Mouse (Mus musculus): Measurements from ENCODE around the gene P2ry14.
"Not testable (repeated sequence)": the region's sequence is repeated elsewhere in the genome, so short reads cannot be mapped to it uniquely, and the experiment has no call there.

P2ry14 gene

DNA sequence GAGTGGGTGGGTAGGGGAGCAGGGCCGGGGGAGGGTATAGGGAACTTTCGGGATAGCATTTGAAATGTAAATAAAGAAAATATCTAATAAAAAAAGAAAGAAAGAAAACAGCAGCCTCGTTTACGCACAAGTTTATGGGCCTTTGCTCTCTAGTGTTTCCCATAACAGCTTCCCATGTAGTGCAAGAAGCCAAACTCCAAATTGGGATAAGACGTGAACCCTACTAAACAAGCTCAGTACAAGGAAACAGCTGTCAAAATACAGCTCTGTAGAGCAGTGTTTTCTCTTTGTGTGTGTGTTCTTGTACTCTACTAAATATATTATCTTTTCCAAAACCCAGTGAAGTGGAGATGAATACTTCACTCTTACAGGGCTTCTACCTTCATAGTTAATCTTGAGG lies 8.2 kb downstream of the P2ry14 start:
- no peak for DNase-seq (ENCODE audit: low read depth, low spot score)

DNA sequence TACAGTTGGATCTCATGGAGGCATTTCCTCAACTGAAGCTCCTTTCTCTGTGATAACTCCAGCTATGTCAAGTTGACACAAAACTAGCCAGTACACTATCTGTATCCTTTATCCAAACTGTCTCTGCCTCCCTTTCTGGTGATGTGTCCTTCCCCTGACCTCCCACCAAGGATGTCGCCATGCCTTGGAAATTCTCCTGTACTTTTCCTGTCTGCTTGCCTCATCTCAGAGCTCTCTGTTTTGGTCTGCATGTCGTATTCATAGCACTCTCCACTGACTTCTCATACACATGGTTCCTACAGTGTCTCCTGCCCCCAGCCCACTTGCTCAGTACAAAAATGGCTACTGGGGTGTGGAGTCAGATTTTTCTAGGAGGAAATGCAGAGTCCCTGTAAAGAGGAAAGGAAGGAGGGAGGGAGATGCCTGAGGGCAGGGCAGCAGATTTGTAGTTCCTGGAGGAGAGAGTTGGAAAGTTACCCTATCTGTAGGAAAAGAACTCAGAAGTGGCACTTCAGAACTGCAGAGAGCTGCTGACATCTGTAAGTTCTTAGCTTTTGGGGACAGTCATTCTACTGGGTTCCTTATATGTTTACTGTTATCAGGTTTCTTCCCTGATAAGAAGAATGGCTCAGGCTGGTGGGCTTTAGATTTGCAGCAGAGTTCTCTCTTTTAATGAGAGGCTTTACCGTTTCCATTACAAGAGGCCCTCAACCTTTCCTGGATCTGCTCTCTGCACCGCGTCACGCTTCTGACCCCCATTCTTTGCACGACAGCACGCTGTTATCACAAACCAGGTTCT lies 11.7 kb downstream of the P2ry14 start:
- DNase-seq (ENCODE audit: low read depth, low spot score): no peak

DNA sequence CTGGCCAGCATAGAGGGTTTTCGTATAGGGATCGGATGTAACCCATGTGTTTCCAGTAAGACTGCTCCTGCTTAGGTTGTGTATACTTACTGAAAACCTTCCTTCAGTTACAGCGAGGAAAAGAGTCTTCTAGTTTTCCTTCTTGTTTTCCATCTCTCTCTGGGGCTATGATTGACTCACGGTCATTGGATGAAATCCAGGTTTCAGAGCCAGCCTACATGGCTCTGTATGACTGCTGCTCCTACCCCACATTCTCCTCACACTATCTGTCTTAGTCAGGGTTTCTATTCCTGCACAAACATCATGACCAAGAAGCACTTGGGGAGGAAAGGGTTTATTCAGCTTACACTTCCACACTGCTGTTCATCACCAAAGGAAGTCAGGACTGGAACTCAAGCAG lies 12.5 kb downstream of the P2ry14 start:
- DNase-seq (ENCODE audit: low read depth, low spot score): not testable (repeated sequence)

DNA sequence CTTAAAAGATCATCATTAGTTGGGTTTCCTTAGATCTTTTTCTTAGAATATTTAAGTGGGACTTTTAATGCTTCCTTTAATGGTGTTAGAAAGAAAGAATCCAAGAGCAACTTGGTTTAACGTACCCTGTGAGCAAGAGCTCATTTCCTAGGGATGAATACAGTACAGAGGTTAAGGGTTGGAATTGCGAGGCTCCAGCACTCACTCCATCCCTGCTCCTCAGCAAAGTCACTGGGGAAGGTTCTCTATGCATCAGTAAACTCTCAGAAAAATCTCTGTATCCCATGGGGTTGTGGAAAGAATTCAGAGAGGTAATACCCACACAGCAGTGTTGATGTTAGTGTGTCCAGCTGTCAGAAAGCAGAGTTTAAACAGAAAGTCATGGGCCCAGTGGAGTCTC lies 13.3 kb downstream of the P2ry14 start:
- DNase-seq (ENCODE audit: low read depth, low spot score): no peak

DNA sequence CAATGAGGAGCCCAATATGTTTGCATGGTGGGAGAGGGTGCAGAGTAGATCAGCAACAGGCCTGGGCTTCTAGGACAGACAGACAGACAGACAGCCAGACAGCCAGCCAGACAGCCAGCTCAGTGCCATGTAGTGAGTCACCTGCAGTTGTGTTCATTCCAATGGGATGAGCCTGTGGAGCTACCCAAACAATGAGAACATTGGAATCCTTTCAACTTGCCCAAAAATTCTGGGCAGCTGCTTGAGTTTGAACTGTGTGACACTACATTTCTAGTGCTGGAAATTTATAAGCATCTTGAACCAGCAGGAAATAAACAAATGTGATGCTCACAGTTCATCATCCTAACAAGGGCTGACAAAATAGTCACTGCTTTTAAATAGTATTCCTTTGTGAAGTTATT lies 13.8 kb downstream of the P2ry14 start:
- DNase-seq (ENCODE audit: low read depth, low spot score): no peak

DNA sequence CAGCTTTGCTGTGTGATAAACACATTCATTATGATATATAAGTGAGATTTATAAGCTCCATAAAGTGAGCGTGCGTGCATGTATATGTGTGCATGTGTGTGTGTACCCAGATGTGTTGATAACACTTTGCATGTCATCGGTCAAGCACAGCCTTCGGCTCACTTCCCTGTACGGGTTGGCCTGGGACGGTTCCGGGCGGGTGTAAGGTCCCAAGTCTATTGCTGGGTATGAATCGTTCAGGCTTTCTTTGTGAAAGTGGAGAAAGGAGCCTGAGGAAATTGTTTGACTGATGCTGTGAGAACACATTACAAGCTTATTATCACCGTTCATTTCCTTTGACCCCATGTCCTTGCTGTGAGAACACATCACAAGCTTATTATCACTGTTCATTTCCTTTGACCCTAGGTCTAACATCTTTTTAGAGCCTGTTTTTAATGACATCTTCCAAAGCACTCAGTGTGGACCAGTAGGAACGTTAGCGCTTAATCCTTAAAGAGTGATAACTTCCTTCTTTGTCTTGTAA lies 14.4 kb downstream of the P2ry14 start:
- DNase-seq (ENCODE audit: low read depth, low spot score): no peak

DNA sequence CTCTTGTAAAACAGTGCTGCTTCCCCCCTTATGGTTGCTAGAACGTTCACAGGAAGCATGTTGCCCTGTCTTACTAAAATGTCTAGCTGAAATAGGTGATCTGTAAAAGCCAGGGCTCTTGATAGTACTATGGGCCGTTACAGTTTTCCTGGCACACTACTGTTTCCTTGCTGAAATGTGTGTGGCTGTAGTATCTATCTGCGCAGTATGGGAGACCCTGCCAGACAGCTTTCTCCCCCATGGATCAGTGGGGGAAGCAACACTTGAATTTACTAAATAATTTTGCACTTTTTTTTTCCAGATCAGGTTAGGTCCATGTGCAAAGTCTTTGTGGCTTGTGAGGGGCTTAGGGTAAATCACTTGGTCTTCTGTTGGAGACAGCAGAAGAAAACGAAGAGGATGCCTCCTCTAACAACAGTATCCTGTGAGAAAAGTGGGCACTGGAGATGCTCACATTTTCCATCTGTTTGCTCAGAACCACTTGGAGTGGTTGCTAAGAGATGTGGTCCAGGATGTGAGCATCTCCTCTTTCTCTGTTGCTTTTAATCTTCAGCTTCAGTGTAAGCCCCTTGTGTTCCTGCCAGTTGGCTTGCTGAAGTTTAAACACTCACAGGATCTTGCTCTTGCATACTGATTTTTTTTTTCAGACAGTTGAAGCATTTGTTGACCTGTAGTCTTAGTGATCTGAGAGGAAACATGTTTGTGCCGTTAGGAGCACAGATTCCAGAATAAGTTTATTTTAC lies 17.3 kb downstream of the P2ry14 start:
- DNase-seq (ENCODE audit: low read depth, low spot score): no peak

DNA sequence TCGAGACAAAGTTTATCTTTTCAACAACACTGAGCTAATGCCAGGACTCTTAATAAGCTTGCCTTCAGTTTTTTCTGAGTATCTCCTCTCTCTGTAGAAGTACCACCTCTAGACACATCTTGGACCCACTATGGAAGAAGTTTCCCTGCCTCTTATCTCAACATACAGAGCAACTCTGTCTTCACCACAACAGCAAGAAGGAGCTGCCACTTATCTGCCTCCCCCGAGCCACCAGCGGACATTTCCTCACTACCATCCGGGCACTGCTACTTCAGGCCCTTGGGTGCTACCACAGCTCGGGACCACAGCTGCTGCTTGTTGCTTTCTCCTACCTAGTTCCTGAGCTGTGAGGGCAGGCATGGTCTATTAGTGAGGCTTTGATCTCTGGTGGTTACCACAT lies 20.2 kb downstream of the P2ry14 start:
- no peak for DNase-seq (ENCODE audit: low read depth, low spot score)

DNA sequence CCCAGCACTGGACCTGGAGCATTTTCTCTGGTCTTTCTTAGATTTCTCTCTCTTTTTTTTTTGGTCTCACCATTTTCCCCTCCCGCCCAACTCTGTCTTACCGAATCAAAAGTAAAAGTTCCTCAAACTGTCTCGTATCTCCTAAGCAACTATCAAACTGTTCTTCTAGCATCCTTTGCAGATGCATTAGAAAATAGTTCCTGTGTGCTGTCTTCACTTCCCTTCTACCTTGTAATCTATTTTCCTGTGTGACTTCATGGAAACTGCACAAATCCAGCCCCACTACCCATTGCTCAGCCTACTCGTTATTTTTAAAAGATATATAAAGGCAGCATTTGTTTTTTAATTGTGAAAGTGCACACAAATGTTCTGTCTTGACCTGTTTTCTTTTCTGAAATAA lies 21.5 kb downstream of the P2ry14 start:
- DNase-seq (ENCODE audit: low read depth, low spot score): no peak

DNA sequence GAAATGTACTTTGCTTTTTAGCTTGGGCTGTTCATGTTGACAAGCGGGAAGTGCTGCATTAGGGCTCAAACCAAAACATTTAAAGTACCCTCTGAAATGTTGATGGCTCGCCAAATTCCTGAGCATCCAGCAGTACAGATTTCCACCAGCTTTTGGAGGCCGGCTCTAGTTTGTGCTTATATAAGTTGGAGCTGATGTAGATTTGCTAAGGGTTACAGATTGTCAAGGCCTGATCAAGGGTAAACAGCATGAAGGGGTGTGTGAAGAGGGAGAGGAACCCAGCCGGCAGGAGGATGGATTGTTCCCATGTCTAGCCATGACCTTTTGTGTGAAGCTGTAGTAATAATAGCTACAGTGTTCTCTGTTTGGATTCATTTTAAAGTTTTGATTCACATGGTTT lies 22.3 kb downstream of the P2ry14 start:
- DNase-seq (ENCODE audit: low read depth, low spot score): no peak

DNA sequence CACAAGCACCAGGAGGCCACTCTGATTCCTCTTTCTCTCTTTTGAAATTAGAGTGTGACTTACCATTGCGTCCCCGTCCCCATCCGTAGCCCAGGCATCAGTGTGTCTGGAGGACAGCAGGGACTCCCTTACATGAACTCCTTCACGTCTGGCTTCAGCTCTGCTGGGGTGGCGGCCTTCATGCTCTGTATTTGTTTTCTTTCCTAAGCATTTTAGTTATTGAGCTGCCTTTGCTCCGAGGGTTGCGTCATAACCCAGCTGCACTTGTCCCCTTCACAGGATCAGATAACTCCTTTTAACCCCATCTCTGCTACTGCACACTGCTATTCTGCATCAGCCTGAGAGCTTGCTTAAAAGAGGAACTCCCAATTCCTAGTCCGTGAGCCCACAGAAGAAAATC lies 23.0 kb downstream of the P2ry14 start:
- no peak for DNase-seq (ENCODE audit: low read depth, low spot score)

DNA sequence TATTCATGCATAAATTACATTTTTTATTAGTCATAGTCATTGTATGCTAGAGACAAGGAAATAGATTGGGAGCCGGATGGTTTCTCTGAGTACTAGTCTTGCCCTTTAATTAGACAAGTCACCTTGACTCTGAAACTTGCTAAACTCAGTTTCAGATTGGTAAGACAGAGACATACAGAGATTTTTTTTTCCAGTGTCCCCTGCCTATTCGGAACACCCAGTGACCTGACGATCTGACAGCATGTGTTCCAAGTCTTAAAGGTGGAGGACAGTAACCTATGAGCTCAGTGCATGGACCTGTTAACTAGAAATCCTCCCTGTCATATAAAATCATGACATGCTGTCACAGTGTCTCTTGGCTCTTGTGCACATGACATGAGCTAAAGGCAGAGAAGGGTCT lies 23.9 kb downstream of the P2ry14 start:
- DNase-seq (ENCODE audit: low read depth, low spot score): no peak

DNA sequence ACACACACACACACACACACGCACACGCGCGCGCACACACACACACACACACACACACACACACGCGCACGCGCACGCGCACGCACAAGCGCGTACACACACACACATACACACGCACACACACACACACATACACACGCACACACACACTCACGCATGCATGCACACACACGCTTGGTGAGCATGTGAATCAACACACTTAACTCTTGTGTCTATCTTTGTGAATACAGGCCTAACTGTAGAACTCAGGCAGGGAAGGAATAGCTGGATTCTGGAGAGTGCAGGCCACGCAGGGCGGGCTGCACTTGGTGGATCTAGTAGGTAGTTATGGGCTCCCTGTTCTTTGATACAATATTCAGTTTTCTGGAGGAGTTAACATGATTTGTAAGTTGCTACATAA lies 24.7 kb downstream of the P2ry14 start:
- DNase-seq (ENCODE audit: low read depth, low spot score): no peak

DNA sequence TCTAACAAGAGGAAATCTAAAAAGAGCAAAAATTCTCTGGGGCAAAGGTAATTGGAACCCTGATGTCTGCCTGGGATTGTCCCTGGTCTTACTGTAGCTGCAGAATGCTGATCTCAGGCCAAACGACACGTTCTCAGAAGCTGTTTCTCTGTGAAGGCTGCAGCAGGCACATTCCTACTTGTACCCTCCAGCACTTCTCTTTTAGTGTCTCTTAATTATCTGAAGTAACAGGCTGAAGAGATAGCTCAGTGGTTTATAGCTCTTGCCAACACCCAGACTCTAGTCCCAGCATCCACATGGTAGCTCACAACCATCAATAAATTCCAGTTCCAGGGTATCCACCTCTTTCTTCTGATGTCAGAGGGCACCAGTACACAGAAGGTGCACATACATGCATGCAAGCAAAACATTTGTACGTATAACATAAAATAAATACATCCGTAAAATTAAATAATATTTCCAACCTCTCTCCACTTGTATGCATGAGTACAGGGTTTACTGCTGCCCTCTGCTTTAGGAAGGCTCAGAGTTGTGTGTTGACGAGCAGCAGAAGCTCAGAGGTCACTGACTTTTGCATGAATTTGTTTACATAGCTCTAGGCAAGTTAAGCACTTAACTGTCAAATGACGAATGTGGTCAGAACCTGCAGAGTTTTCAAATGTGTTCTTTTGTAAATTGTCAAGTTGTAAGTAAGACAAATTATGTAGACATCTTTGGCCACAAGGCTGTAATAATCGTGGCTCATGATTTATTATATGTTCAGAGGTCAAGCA lies 27.4 kb downstream of the P2ry14 start:
- DNase-seq (ENCODE audit: low read depth, low spot score): no peak

DNA sequence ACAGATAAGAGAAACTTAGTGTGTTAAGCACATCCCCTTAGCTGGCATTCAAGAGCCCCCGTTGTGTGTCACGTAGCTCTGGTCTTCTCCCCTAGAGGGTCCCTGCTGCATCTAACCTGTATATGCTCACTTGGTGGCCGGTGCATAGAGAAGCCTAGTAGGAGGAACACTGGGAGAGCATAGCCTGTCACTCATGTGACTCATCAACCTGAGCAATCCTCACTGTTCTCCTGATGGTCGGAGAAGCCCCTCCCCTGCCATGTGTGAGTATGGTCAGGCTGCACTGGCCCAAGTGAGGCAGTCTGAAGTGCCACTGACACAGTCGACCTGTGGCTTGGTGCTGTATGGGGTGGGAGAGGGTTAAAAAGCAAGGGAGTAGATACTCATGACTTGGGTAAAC lies 28.4 kb downstream of the P2ry14 start:
- no peak for DNase-seq (ENCODE audit: low read depth, low spot score)

DNA sequence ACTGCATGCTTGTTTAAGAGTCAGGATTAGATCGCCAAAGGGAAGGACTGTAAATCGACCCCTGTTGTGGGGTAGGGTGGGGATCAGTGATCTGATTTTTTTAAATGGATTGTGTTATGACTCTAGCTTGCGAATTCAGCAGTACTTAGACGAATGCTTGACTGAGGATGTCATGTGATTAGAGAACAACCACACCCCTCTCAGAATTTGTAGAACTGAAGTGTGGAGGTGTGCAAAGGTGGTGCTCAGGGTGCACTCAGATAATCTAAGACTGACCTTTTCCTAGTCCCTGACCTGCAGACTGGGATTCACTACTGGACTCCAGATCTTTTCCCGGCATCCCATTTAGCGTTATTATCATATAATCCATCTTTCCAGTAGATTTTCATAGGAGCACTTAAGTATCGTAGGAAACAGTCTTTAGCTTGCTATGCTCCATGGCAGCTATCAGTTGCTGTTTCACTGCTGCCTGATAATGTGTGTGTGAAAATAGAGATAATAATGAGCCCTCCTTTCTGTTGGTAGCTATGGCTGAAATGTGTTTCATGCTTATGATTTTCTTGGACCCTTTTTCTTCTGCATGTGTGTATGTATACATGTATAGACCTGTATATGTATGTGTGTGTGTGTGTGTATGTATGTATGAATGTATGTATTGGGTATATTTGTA lies 31.5 kb downstream of the P2ry14 start:
- DNase-seq (ENCODE audit: low read depth, low spot score): no peak

DNA sequence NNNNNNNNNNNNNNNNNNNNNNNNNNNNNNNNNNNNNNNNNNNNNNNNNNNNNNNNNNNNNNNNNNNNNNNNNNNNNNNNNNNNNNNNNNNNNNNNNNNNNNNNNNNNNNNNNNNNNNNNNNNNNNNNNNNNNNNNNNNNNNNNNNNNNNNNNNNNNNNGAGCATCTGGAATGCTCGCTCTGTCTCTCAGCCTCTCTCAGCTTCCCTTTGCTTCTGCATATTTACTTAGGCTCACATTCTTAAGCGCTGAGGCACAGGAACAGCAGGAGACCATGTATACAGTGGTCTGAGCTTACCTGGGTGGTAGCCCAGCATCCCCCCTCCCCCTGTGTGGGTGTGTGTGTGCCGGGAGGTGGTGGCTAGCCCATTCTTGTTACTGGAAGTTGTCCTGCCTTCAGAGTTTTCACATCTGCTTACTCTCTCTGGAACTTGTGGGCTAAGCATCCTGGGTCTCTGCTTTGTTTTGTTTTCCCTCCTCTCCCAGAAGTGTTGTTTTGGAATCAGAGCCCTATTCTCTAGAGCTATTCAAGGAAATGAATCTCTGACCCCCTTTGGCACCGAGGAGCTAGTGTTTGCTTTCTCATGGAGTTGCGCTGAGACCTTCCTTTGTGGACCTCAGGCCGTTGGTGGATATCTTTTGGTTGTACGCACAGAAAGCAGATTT lies 32.2 kb downstream of the P2ry14 start:
- DNase-seq (ENCODE audit: low read depth, low spot score): peak; percentile 64

DNA sequence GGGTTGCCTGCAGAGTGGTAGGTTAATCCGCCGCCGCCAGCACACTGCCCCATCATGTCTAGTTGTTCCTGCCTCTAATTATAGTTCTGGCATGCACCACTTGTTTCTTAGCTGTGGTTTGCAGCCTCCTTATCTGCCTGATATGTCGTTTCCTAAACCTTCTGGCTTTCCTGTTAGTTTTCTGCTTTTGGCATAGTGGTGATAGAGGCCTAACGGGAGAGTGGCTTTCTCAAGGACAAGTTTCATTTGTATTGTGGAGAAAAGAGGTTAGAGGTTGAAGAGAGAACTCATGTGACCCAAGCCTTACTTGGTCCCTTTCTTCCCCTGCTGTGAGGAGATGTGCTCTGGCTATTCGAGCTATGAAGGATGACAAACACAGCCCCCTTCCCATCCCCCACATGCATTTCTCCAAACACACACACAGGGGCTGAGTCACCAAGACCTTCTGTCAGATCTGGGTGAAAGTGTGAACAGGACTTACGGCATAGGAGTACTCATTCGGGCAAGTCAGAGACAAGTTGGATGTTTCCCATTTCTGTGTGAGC lies 39.4 kb downstream of the P2ry14 start:
- DNase-seq (ENCODE audit: low read depth, low spot score): no peak

DNA sequence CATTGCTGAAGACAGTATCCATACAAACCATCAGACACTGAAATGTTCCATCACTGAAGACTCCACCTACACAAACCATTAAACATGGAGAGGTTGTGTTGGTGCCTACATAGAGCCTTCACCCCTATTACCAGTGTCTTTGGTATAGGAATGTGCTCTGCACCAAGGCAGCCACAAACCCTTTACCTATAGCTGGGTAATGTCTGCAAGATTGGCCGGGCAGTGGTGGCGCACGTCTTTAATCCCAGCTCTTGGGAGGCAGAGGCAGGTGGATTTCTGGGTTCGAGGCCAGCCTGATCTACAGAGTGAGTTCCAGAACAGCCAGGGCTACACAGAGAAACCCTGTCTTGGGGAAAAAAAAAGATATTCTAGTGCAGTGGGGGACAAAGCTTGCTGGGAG lies 40.1 kb downstream of the P2ry14 start:
- not testable (repeated sequence) for DNase-seq (ENCODE audit: low read depth, low spot score)

DNA sequence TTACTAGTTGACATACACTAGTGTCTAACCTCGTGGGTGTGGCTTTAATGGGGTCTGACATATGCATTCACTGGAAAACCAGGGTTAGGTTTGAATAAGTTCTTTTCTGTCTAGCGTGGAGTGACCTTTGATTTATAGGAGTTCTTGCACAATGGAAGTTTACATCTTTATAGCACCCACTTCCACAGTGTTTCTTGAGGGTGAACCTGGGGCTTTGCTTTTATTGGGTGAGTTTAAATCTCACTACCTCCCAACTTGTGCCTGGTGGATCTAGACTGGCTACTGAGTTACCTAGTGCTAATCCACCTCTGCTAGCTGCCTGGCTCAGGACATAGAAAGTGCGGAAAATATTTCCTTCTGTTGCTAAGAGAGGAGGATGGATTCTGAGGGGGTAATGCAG lies 41.5 kb downstream of the P2ry14 start:
- no peak for DNase-seq (ENCODE audit: low read depth, low spot score)

DNA sequence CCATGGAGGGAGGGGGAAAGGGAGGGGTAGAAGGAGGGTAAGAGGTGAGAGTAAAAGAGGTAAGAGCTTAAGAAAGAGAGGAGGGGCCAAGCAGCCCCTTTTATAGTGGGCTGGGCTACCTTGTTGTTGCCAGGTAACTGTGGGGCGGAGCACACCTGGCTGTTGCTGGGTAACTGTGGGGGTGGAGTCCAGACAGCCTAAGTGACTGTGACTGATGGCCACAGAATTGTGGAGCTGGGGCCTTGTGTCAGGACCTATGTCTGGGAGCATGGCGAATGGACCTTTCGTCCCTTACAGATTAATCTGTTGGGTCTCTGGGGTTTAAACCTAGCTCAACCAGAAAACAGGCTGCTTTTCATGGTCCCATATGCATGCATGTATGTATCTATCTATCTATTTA lies 43.6 kb downstream of the P2ry14 start:
- peak; percentile 18 for DNase-seq (ENCODE audit: low read depth, low spot score)

Data from ZHBTc4 (cell line).